Mouse (Mus musculus) forebrain, embryonic 12.5 days (tissue): ENCODE measurements around the gene Cep95. TPM values are rescaled to one million over a fixed set of nuclear protein-coding genes. Genes with fewer than 3 reads are reported as not detected.
"Not testable (repeated sequence)": the region's sequence is repeated elsewhere in the genome, so short reads cannot be mapped to it uniquely, and the experiment has no call there.

Experiments used
- ATAC-seq: fragments of 200-750 bp; cut with Nextera tagmentation; 2 replicates; pipeline ENCODE4 v1.8.0; 2017; ENCODE audit warnings: moderate TSS enrichment; ENCODE audit not compliant: low FRiP score
- H3K27ac ChIP-seq: fragments of 300-500 bp; sonication (generic); 2 replicates; pipeline ENCODE4 v1.5.1; 2016; ENCODE audit warnings: mild to moderate bottlenecking
- H3K27me3 ChIP-seq: fragments of 300-500 bp; sonication (generic); 2 replicates; pipeline ENCODE4 v1.6.1; 2016; ENCODE audit warnings: mild to moderate bottlenecking
- H3K36me3 ChIP-seq: fragments of 300-500 bp; sonication (generic); replicated peaks from 2 replicates; pipeline ENCODE4 v1.6.1; 2016; ENCODE audit warnings: mild to moderate bottlenecking
- H3K4me1 ChIP-seq: fragments of 300-500 bp; sonication (generic); 2 replicates; pipeline ENCODE4 v1.6.1; 2016
- H3K4me2 ChIP-seq: fragments of 300-500 bp; sonication (generic); 2 replicates; pipeline ENCODE4 v1.6.1; 2016; ENCODE audit warnings: mild to moderate bottlenecking, moderate library complexity
- H3K4me3 ChIP-seq: fragments of 300-500 bp; sonication (generic); replicated peaks from 2 replicates; pipeline ENCODE4 v1.5.1; 2016; ENCODE audit warnings: mild to moderate bottlenecking
- H3K9ac ChIP-seq: fragments of 300-500 bp; sonication (generic); 2 replicates; pipeline ENCODE4 v1.6.1; 2016; ENCODE audit warnings: mild to moderate bottlenecking
- H3K9me3 ChIP-seq: fragments of 300-500 bp; sonication (generic); 2 replicates; pipeline ENCODE4 v1.6.1; 2016
- WGBS: fragments of 180-500 bp; shearing (Covaris S2); methylation state at CpG from one replicate; pipeline ENCODE4 v1.1.7; 2016; 5-methylcytosine and 5-hydroxymethylcytosine counted together
- polyA plus RNA-seq: library from polyadenylated mRNA; unstranded; fragments of >200 nt; fragmentation: Nextera tagmentation; extraction: Ambion mirVana; gene quantifications from 2 replicates; pipeline ENCODE4 v1.2.1, GENCODE M21; 2016

Cep95 gene
- polyA plus RNA-seq, 1 experiment from 2014 or later: 27.0 TPM

DNA sequence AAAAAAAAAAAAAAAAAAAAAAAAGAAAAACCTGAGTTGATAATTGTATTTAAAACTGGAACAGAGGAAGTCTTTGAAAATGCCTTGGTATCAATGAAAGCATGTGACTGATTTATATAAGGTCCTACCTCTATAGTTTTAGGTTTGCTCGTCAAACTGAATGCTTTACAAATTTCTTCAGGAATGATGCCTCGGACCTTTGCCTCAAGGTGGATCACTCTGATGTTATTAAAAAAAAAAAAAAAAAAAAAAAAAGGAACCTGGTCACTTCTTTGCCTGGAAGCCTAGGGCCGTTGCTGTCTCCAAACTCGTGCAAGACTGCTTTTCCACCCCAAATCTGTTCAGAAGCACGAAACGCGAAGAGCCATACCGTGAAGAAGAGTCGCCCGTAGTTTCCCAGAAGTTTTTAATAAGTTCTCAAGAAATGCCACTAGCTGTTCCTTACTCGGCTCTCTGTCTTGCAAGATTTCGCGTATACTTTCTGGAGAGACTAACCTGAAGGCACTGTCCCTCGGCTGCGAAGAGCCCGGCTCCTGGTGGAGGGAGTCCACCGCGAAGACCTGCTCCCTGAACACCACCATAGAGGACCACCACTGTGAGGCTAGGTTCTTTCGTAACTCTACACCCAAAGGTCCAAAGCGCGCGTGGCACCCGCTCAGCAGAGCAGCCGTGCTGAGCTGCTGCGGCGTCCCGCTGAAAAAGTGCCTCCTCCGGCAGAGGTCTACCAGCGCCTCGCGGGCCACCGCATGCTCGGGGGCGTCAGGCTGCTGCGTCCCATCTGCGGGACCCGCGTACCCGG, 10.3 kb upstream of the Cep95 start:
- Histone ChIP-seq H3K27me3 (no peaks in the 10 kb centered on the region), H3K36me3 (peaks cover 60% of the 10 kb centered on the region), H3K27ac (peak overlapping the region; percentile 92), H3K4me2 (peak overlapping the region; percentile 71), H3K9me3 (no peaks in the 10 kb centered on the region), H3K9ac (peak overlapping the region; percentile 77), H3K4me1 (peaks cover 16% of the 10 kb centered on the region), H3K4me3 (peak overlapping the region; percentile 65)
- WGBS: 3% methylated on average over 39 of the region's 39 CpGs
- no peak; the same call in 1 of the 2 replicates for ATAC-seq

DNA sequence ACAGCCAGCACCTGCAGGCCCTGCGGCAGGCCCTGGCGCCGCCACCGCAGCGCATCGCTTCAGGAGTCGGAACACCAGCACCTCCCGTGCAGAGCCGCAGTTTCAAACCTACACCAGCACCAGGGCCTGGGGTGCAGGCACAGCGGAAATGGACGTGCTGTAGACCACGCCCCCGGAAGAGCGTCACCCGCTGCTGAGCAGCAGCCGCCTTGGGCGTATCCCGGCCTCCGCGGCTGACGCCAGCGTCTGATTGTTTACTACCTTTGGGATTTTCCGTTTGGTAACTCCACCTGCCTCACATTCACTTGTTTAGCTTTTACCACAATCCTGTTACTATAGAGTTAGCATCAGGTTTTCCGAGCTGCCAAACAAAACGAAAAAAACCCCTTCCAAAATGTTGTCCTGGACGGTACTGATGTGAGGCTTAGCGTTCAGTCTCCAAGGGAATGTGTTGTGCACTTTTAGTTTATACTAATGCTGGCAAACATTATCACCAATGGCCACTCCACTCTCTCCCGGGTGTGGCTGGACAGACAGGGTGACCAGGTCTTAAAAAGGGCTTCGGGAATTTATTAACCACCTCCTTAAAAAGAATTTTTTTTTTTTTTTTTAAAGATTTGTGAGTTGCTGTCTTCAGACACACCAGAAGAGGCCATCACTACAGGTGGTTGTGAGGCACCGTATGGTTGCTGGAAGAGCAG, 9.5 kb upstream of the Cep95 start, which contains the start of gene Polg2:
Polg2 (minus strand) TSS at position 150 of the 701 bp plus-strand sequence.
- Histone ChIP-seq H3K9me3 (no peaks in the 10 kb centered on the region), H3K27me3 (no peaks in the 10 kb centered on the region), H3K4me2 (peak within 1 kb of the TSS; percentile 71), H3K4me3 (peak within 1 kb of the TSS; percentile 65), H3K4me1 (peaks cover 18% of the 10 kb centered on the region), H3K27ac (peak within 1 kb of the TSS; percentile 92), H3K36me3 (peaks cover 60% of the 10 kb centered on the region), H3K9ac (peak within 1 kb of the TSS; percentile 77)
- peak; percentile 98 for ATAC-seq
- 3% methylated on average over 30 of the region's 30 CpGs for WGBS

DNA sequence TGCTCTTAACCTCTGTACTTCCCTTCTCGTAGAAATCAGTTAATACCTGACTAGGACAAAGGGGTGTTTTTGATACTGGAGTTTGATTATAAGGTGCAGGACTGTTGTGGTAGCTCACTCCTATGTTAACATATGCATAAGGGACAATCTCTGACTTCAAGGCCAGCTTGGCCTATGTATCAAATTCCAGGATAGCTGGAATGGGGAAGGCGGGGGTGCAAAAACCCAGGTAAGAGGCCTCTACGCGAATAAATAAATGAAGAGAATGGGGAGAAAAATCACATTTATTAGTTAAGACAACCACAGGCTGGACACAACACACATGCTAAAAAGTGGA, 9.0 kb upstream of the Cep95 start:
- peak overlapping the region; percentile 71 for H3K4me2 ChIP-seq
- H3K9me3 ChIP-seq: no peaks in the 10 kb centered on the region
- H3K4me1 ChIP-seq: peaks cover 18% of the 10 kb centered on the region
- 69% methylated on average over 4 of the region's 4 CpGs for WGBS
- ATAC-seq: no peak; the same call in 1 of the 2 replicates
- H3K36me3 ChIP-seq: peaks cover 60% of the 10 kb centered on the region
- H3K27ac ChIP-seq: peak overlapping the region; percentile 92
- H3K4me3 ChIP-seq: no peak overlapping the region
- H3K9ac ChIP-seq: no peak overlapping the region
- H3K27me3 ChIP-seq: no peaks in the 10 kb centered on the region

DNA sequence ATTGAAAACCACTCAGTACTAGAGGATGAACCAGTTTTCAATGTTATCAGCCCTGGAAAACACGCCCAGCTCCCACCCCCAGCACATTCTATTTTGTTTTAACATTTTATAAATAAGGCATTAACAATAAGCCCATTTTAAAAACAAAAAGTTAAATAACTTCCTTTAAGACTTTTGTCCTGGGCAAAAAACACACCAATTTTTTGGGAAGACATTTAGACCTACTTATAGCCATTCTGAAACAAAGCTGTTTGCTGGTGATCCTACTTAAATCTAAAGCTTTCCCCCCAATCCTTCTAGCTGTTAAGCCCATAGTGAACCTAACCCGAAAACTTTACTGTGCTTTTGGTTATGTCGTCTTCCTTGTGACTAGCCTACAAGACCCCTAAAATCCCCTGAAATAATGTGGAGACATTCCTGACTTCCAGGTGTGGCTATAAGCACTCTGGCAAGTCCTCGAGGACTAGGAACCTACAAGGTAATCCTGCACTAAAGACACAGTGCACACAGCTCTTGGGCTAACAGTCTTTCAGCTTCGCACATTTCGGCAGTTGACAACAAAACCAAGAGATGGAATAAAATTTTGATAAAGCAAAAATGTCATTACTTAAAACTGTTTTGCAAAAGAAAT, 8.3 kb upstream of the Cep95 start:
- 77% methylated on average over 6 of the region's 6 CpGs for WGBS
- no peak for ATAC-seq
- Histone ChIP-seq H3K9ac (no peak overlapping the region), H3K27me3 (no peaks in the 10 kb centered on the region), H3K9me3 (no peaks in the 10 kb centered on the region), H3K36me3 (peaks cover 60% of the 10 kb centered on the region), H3K27ac (0 out of 2 replicates have a peak overlapping the region, but pooled peaks have one; percentile 19), H3K4me2 (no peak overlapping the region), H3K4me3 (no peak overlapping the region), H3K4me1 (peaks cover 25% of the 10 kb centered on the region)

DNA sequence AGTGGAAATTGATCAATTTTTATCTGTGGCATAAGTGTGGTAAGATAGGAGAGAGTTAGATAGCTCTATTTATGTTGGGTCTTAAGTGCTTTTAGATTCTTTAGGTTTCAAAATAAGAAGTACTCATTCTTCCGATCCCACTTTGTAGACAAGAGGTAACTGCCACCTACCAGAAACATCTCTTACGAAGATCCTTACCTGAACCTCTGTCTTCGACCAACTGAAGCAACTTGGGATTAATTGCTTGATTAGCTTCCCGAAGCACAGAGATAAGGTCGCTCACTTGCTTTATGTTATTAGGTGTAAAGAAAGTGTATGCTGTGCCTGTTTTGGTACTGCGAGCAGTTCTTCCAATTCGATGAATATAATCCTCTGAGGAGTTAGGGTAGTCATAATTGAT, 6.8 kb upstream of the Cep95 start:
- Histone ChIP-seq H3K36me3 (peaks cover 60% of the 10 kb centered on the region), H3K4me1 (peaks cover 31% of the 10 kb centered on the region)
- H3K9me3 ChIP-seq, H3K4me2 ChIP-seq, H3K27ac ChIP-seq, H3K27me3 ChIP-seq, H3K4me3 ChIP-seq, H3K9ac ChIP-seq, ATAC-seq: not testable (repeated sequence)
- 92% methylated on average over 7 of the region's 7 CpGs for WGBS

DNA sequence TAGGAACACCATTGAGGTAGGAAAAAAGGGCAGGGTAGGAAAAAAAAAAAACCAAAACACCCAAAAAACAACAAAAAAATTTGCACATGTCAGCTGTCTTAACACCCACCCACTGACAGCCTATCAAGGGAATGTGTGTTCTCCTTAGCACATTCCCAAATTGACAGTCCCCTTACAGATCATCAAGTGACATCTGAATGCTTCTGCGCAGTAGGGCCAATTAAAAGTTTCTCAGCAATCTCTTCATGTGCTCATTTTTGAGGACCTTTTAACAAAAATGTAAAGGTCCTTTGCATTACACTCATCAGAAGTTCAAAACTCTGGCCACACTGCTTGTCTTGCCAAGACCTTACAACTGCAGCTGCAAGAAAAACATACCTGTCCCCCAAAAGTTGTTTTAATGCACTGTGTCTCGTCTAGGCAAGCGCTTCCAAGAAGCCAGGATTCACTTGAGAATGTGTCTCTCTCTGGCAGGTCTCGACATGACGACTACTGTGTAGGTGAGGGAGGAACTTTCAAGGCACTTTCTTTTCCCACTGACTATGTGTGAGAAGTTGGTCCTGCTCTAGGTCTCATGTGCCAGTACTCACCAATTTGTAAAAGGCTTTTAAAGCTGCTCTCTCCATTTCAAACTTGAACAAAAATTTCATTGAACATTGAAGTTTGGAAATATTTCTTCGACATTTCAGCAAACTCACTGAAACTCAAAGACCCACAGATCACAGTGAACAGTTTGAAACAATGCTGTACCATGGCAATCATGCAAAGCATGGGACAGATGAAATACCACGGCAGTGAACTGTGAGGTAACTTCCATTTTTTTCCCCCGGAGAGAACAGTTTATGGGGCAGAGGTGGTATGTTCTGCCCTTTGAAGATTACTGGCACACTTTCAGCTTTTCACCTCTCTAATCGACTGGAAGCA, 5.9 kb upstream of the Cep95 start:
- Histone ChIP-seq H3K9ac (no peak overlapping the region), H3K27ac (no peak overlapping the region), H3K4me1 (peaks cover 27% of the 10 kb centered on the region), H3K27me3 (no peaks in the 10 kb centered on the region), H3K4me3 (no peak overlapping the region), H3K4me2 (no peak overlapping the region), H3K9me3 (no peaks in the 10 kb centered on the region), H3K36me3 (peaks cover 60% of the 10 kb centered on the region)
- no peak for ATAC-seq
- WGBS: 87% methylated on average over 9 of the region's 9 CpGs

DNA sequence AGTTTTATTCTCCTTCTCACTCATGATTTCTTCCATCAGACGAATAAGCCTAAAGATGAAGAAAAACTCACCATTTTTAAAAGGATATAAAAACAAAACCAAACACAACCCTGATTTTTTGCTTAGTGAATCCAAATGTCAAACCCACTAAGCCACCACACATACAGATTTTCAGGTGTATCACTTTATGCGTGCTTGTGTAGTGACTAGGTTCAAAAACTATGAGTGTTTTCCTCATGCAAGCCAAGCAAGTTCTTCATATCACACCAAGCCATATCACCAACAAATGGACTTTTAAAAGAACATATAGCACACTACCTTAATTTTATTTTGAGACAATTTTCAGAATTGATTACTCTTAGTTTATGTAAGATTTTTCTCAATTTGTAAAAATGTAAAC, 4.6 kb upstream of the Cep95 start:
- Histone ChIP-seq H3K9ac (no peak overlapping the region), H3K27me3 (no peaks in the 10 kb centered on the region), H3K9me3 (no peaks in the 10 kb centered on the region), H3K36me3 (peaks cover 60% of the 10 kb centered on the region), H3K4me3 (no peak overlapping the region), H3K4me1 (peaks cover 25% of the 10 kb centered on the region), H3K27ac (no peak overlapping the region), H3K4me2 (no peak overlapping the region)
- ATAC-seq: no peak
- WGBS: 81% methylated on average over 2 of the region's 2 CpGs

DNA sequence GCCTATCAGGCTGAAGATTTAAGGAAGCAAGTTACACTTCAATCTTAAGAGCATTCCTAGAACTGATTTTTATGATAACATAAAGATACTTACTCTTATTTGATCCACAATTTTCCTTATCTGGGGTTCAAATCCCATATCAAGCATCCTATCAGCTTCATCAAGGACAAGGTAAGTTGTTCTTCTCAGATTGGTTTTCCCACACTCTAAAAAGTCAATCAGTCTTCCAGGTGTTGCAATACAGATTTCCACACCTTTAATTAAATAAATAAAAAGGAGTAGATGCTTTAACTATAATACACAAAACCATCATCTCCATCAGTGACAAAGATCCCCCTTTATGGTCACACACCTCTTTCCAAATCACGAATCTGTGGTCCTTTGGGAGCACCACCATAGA, 4.0 kb upstream of the Cep95 start:
- no peak for ATAC-seq
- no peaks in the 10 kb centered on the region for H3K9me3 ChIP-seq
- H3K4me2 ChIP-seq: peak overlapping the region; percentile 73; the same call in 1 of the 2 replicates
- H3K9ac ChIP-seq: no peak overlapping the region
- no peaks in the 10 kb centered on the region for H3K27me3 ChIP-seq
- 91% methylated on average over 1 of the region's 1 CpGs for WGBS
- no peak overlapping the region for H3K27ac ChIP-seq
- peaks cover 24% of the 10 kb centered on the region for H3K4me1 ChIP-seq
- peaks cover 58% of the 10 kb centered on the region for H3K36me3 ChIP-seq
- H3K4me3 ChIP-seq: no peak overlapping the region

DNA sequence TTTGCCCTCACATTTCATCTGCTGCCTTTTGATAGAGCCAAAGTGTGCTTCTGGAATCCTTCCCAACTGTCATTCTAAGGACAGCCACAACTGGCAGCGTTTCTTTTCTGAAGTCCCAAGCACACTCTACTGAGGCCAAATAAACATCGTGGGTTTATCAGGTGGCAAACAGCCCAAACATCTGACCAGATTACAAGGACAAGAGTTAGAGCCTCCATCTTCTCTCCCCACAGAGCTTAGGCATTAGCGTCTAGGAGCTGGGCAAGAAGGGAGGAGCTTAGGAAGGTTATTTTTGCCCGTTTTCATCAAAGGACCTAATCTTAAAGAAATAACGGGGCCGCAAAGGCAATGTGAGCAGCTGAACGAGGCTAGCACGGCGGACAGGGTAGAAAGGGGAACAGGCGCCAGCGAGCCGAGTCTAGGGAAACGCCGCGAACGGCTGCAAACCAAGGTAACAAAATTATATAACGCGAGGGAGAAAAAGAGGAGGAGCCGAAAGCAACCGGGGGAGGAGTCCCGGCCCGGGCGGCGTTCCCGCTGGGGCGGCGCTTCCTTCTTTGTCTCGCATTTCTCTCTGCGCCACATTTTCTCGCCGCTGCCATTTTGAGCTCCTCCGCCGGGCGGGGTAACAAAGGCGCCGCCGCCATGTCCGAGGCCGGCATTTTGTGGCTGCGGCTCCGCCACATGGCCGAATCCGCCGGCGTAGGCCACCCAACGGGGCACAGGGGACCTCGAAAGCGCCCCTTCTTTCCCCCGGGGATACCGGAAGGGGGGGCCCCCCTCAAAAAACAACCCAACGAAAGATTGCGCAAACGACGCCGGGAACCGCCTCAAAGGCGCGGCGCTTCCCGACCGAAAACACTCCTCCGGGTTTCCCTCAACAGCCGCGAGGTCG, 1.7 kb upstream of the Cep95 start:
- under 1% methylated on average over 62 of the region's 65 CpGs for WGBS
- Histone ChIP-seq H3K9ac (peak overlapping the region; percentile 97), H3K4me3 (peak overlapping the region; percentile 93), H3K9me3 (no peaks in the 10 kb centered on the region), H3K36me3 (peaks cover 47% of the 10 kb centered on the region), H3K4me1 (peaks cover 29% of the 10 kb centered on the region), H3K27me3 (no peaks in the 10 kb centered on the region), H3K27ac (peak overlapping the region; percentile 98), H3K4me2 (peak overlapping the region; percentile 73)
- no peak; the same call in 1 of the 2 replicates for ATAC-seq

DNA sequence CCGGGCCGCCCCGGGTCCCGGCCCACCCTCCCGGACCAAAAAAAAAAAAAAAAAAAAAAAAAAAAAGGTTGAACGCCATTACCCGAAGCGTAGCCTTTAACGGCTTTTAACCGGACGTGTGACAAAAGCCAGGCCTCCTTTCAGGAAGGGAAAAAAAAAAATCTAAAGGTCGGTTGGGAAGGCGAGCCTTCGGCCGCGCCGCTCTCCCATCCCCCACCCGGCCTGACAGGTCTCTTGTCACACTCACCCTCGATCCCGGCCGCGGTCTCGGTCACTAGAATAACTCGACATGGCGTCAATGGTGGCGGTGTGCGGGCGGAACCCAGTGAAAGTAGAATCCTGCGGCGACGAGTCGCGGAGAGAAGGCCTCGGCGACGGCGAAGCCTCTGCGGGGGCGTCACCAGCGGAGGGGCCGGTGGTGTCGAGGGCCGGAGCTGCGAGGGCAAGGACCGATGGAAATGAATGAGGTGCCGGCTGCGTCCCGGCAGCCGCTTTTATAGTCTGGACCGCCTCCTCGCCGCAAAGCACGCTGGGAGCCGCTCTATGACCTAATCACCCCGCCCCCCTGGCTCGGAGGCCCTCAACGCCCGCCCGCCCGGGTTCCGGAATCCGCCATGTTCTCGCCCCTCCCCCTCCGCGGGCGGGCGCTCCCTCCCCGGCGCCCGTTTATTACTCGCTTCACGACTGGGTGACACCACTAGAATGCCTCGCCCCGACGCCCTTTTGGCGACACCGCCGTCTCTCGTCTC, 852 bp upstream of the Cep95 start:
- Histone ChIP-seq H3K27me3 (no peaks in the 10 kb centered on the region), H3K4me3 (peak overlapping the region; percentile 93), H3K4me1 (peaks cover 29% of the 10 kb centered on the region), H3K9ac (peak overlapping the region; percentile 97), H3K36me3 (peaks cover 47% of the 10 kb centered on the region), H3K9me3 (no peaks in the 10 kb centered on the region), H3K27ac (peak overlapping the region; percentile 98), H3K4me2 (peak overlapping the region; percentile 80)
- under 1% methylated on average over 72 of the region's 79 CpGs for WGBS
- ATAC-seq: peak; percentile 86
